Mouse (Mus musculus) cerebellum, adult (tissue): ENCODE measurements around the gene Lrrc74b.
"Not testable (repeated sequence)": the region's sequence is repeated elsewhere in the genome, so short reads cannot be mapped to it uniquely, and the experiment has no call there.

ENCODE experiments used
- ATAC-seq: cut with Nextera tagmentation; 2 replicates; pipeline ENCODE4 v1.9.2; 2017; ENCODE audit warnings: mild to moderate bottlenecking, moderate library complexity, mixed read lengths; ENCODE audit not compliant: insufficient number of reproducible peaks, low FRiP score, low TSS enrichment

The Lrrc74b gene

DNA sequence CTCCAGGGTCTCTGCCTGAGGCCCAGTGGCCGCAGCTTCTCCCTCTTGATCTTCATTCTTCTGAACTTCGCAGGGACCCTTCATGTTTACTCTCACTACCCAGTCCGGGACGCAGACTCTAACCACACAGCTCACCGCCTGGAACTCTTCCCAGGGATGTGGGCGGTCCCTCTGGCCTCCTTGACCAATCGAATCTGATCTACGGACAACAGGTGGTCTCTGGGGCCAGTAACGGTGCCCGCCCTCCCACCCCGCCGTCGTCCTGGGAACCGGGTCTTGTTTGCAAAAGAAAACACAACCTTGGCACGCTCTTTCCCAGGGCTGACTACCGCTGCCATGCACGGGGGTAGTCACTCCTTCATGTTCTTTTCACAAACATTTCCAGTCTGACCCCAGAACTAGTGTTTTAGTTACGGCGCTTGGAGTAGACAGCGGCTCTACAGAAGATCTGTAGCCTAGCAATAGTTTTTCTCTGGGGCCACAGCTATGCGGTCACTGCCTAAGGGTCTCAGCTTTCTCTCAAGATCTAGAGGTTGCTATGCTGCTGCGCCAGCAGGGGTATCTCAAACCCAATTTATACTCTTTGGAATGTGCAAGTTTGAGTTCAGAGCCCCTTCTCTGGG is at the start of gene Lrrc74b:
Gene Lrrc74b, minus strand, starts transcription at position 120 of the 623 bp plus-strand sequence.
- ATAC-seq = no peak

DNA sequence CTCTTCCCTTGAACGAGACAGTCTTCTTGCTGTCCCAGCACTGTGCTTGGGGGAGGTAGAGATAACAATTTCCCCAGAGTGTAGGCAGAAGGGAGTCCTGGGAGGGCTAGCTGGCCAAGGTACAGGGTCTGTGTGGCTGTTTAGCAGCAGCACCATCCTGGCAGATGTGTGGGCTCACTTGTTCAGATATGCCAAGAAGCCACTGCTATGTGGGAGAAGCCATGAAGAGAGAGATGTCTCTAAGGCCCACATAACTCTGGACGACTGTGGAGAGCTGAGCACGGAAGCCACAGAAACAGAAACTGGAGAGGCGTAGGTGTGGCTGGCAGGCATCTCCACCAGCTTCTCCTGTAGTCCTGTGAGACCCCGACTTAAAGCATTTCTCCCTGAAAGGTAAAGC is 44.6 kb upstream of the Lrrc74b start:
- ATAC-seq = no peak

DNA sequence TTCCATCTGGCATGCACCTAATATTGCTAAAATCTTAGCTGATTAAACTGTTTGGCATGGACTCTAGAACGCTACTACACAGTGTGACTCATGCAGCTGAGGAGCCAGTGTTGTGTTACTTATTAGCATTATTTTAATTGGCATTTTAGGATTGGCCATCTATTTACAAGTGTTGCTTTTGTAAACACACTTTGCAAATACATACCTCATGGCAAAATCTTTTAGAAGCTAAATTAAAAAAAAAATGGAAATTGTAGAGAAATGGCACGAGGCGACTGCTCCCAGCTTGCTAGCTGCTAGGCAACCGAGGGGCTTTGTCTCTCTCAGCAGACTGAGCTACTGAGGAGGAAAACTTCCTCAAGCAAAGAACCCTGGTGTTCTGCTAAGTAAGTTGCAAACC is 43.9 kb upstream of the Lrrc74b start:
- no peak for ATAC-seq

GRCm38 (mm10) chr16:17600944-17601562 is 40.0 kb upstream of the Lrrc74b start:
- no peak for ATAC-seq

GRCm38 (mm10) chr16:17590731-17591130 is 29.7 kb upstream of the Lrrc74b start:
- no peak for ATAC-seq

- ATAC-seq = no peak
Observed at GRCm38 (mm10) chr16:17584555-17584954, 23.5 kb upstream of the Lrrc74b start.

- no peak for ATAC-seq
Observed at GRCm38 (mm10) chr16:17583064-17583463, 22.0 kb upstream of the Lrrc74b start, which contains the start of gene Slc7a4. Slc7a4 (minus strand) TSS chr16:17583214.

- peak; percentile 28; the same call in 1 of the 2 replicates for ATAC-seq
Observed at GRCm38 (mm10) chr16:17576825-17577215, 15.8 kb upstream of the Lrrc74b start.

DNA sequence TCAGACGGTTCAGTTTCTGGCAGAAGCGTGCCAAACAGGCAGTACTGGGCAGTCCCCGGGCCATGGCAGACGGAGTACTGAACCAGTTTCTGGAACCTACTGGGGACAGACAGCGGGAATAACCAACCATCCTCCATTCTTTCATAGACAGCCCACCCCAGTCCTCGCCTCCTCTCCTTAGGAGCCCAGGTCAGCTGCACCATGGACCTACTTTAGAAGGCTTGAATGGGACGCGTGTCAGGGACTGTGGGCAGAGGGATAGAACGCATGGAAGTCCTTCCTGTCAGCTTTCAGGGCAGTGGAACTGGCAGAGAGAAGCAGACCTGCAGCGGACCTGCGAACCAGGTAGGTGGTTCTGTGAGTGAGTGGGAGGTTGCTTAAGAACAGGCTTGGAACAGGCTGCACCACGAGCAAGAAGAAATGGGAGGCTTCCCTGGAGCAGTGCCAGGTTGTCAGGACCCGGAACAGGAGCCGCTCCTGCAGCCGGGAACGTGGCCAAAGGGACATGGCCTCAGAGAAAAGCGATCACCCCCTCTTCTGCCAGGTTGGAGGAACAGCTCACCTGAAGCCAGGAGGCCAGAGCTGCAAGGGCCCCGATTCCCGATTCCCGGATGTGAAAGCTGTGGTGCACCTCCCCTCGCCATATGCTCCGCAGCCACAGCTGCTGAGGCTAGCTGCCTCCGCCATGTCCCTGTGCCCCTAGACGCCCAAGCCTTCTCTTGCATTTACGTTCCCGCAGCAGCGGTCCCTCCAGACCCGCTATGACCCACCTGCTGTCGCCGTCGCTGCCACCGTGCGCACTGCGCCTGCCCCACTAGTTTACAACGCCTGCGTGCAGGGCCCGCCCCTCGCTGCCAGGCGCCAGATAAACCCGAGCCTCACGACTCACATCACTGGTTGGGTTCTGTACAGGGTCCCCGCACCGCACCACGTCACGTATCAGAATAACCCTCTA is 15.1 kb upstream of the Lrrc74b start:
- peak; percentile 74; the same call in 1 of the 2 replicates for ATAC-seq

- ATAC-seq = no peak
Observed at GRCm38 (mm10) chr16:17566186-17566585, 5.1 kb upstream of the Lrrc74b start.

DNA sequence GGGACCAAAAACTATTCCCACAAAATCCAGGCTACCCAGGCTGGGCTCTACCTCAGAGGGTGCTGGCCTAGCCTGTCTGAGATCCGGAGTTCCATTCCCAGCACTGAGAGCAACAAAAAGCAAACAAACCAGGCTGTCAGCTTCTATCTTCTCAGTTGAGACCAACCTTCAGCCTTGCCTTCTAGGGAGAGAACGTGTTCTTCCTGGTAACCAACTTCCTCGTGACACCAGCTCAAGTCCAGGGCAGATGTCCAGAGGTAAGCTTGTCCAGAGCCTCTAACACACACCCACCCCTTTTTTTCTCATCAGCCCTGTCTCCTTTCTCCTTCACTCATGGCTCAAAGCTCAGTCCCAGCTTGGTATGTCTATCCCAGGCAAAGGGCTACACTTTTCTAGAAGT is 3.7 kb upstream of the Lrrc74b start:
- no peak for ATAC-seq

- ATAC-seq = no peak
Observed at GRCm38 (mm10) chr16:17564221-17564620, 3.2 kb upstream of the Lrrc74b start.

- ATAC-seq = no peak
Observed at GRCm38 (mm10) chr16:17563580-17563979, 2.5 kb upstream of the Lrrc74b start.

DNA sequence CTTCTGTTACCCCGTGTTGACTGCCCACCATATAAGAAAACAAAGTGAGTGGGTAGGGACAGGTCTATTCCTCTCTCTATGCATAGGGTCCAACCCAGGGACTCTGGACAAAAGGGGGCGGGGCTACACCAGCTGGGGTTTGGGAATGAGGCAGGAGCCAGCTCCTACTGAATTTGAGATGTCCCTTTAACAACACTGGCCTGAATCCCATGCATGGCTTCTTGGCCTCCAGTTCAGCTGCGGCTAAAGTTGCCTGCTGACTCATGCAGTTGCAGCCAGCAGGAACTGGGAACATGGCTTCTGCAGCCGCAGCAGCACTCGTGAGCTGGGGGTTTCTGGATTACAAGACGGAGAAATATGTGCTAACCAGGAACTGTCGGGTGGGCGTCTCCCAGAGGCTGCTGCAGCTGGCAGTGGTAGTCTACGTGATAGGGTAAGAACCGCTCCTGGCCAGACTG is 733 bp upstream of the Lrrc74b start, which contains the start of gene P2rx6:
Gene P2rx6, plus strand, starts transcription at position 135 of the 458 bp plus-strand sequence.
- no peak for ATAC-seq

DNA sequence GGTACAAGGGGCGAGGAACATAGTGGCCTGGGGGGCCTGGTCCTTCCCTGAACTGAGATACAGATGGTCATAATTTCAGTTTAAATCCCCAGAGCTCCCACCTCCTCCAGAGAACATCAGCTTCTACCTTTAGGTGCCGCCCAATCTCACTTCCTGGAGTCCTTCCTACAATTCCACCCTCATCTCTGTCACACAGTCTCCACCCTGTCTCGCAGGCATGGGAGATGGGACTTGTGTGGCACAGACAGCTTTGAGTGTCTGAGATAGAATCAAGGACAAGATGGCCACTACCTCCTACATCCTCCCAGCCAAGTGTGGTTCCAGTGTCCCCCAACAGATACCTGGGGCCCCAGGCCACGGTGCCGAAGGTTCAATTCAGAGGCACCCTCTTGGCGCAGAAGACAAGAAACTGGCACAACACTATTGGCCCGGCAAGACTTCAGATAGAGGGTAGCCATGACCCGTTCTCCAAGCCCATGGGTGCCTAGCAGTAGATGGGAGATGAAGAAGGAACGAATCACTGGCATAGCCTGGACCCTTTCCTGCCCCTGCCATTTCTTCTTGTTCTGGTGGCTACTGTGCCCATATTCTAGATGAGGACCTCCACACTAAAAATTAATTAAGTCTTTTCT is 1.5 kb downstream of the Lrrc74b start:
- no peak for ATAC-seq

DNA sequence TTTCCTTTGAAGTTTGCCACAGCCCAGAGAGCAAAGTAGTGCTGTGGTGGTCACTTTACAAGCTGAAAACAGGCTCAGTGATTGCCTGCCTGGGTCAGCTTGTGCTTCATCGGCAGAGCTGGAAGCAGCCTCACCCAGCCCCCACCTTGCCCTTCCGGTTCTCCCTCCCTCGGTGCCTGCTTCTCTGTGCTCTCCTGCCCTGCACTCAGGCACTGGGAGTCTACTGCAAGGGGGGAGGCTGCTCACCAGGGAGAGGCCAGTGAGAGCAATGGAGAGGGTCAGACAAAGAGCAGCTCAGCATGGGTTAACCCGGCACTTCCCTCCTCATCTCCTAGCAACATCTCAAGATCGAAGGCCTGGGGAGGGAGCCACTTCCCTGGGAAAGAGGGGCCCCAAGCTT is 2.2 kb downstream of the Lrrc74b start:
- no peak for ATAC-seq

DNA sequence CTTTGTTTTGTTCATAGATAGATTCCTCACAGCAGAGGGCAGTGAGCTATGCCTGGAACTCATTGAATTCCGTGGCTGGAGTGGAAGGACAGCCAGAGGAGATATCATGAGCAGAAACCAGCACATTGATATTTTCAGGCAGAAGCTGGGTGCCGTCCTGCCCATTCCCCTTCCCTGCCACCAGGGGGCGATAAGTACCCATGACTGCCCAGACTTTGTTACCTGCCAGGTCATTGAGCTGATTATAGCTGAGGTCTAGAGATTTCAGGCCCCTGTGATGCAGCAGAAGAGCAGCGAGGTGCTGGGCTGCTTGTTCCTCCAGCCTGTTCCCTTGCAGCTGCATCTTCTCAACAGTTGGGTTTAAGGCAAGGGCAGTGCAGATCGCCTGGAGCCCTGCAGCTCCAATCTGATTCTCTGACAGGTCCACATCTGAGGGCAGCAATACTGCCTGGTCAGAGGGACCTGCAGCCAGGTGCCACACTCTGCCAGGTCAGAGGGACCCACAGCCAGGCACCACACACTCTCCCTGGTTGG is 3.0 kb downstream of the Lrrc74b start:
- peak; percentile 67; the same call in 1 of the 2 replicates for ATAC-seq

DNA sequence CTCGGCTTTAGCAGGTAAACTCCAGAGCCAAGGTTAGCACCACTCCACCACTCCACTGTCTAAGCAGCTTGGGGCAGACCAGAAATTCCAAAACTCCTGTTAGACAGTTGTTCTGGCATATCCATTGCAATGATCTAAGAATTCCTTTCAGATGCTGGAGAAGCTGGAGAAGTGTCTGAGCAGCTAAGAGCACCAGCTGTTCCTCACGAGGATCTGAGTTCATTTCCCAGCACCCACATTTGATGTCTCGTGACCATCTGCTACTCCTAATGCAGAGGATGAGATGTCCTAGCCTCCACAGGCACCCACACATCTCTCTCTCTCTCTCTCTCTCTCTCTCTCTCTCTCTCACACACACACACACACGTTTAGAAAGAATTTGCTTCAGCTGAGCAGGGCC is 4.1 kb downstream of the Lrrc74b start:
- no peak for ATAC-seq

DNA sequence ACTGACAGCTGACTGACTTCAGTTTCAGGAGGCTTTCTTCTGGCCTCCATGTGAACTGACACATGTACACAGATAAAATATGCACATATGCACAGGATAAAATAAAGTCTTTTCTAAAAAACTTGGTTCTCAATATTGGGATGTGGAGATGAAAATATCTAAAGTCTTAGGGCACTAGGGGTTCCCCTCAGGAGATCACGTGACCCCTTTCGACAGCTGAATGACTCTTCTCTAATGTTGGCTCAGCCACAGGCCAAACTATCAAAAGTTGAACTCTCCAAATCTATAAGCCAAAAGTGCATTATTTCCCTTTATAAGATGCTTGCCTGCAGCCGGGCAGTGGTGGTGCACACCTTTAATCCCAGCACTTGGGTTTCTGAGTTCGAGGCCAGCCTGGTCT is 4.9 kb downstream of the Lrrc74b start:
- no peak for ATAC-seq

- ATAC-seq = not testable (repeated sequence)
Observed at GRCm38 (mm10) chr16:17554702-17555101, 6.3 kb downstream of the Lrrc74b start.
